Comparison of ENCODE assay signal across 22 mouse cellular contexts in the genomic region with DNA sequence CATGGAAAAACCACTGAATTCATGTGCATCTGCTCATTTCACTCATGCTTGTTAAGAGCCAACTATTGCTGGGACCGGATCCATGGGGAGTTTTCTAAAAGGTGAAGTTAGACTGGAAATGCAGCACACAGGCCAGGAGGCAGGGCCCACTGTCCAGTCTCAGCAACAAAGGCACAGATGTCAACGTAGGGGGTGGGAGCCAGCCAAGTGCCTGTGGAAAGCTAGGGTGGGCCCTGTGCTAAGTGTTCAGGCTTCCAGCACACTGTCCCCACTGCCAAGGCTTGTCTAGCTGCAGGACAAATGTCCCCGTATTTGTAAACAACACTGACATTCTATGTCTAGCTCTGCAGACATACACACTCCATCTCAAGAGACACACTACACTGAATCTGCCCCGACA. TPM values are rescaled to one million over a fixed set of nuclear protein-coding genes. Genes with fewer than 3 reads are reported as not detected.
DNase-seq lines count a peak whose midpoint lies in the region; ATAC-seq and TF ChIP-seq lines count a peak whose summit lies in the region.
"Had no signal": no experiment of that assay in that cellular context is flagged by ENCODE, and none has a peak within 500 bp of the region (broad histone marks: within the 10 kb centered on the region; RNA-seq: fewer than 3 reads in every experiment).

No protein-coding gene starts in this region.

- H3K4me1 ChIP-seq in heart, adult 2 months (ENCODE audit: control insufficient read depth, insufficient read depth, low read length), result peaks cover 13% of the 10 kb centered on the region
- H3K4me1 ChIP-seq in liver, adult 2 months (ENCODE audit: control insufficient read depth, insufficient read depth, low read length), result peaks cover 27% of the 10 kb centered on the region
- peaks cover 8% of the 10 kb centered on the region; the same call in 1 of the 2 replicates for H3K4me1 ChIP-seq in lung, embryonic 16.5 days (replicated peaks; ENCODE audit: control insufficient read depth, insufficient read depth, low read length)

- intact Hi-C loops in heart, adult 2 months (cut with DNase I), result no loop called here

- no peaks in the 10 kb centered on the region for H3K36me3 ChIP-seq in heart, adult 2 months (ENCODE audit: control insufficient read depth, insufficient read depth, low read length)
- no peaks in the 10 kb centered on the region for H3K36me3 ChIP-seq in liver, adult 2 months (ENCODE audit: control insufficient read depth, insufficient read depth, low read length)
- H3K36me3 ChIP-seq in lung, embryonic 16.5 days (ENCODE audit: control insufficient read depth, insufficient read depth, low read length), result peaks cover 6% of the 10 kb centered on the region; the same call in 1 of the 2 replicates

- ATAC-seq in lung, embryonic 16.5 days (ENCODE audit: low read depth), result peak; percentile 56; the same call in 1 of the 2 replicates
- ATAC-seq: activated CD4-positive, CD25-positive, alpha-beta regulatory T cell, adult 4 months; CD4-positive, CD25-positive, alpha-beta regulatory T cell, adult 4 months; Patski had no signal

- 71% methylated on average over 4 of the region's 4 CpGs for WGBS in heart, adult 2 months
- 59% methylated on average over 4 of the region's 4 CpGs for WGBS in liver, adult 2 months
- WGBS in lung, embryonic 16.5 days, result 79% methylated on average over 4 of the region's 4 CpGs

- no peaks in the 10 kb centered on the region for H3K9me3 ChIP-seq in lung, embryonic 16.5 days (ENCODE audit: control insufficient read depth, low read length)
- H3K9me3 ChIP-seq: G1E had no signal

- no peak overlapping the region for H3K4me2 ChIP-seq in lung, embryonic 16.5 days (ENCODE audit: low read depth, low read length)

- H3K27me3 ChIP-seq in heart, adult 2 months (ENCODE audit: control insufficient read depth, insufficient read depth, low read length), result no peaks in the 10 kb centered on the region
- H3K27me3 ChIP-seq in liver, adult 2 months (ENCODE audit: control insufficient read depth, insufficient read depth, low read length), result no peaks in the 10 kb centered on the region
- no peaks in the 10 kb centered on the region for H3K27me3 ChIP-seq in lung, embryonic 16.5 days (ENCODE audit: control insufficient read depth, insufficient read depth, low read depth, low read length)
- H3K27me3 ChIP-seq: CH12.LX, Patski had no signal

- TF ChIP-seq POLR2A in heart, adult 2 months (IDR thresholded peaks at IDR 0.05; ENCODE audit: insufficient read depth, low read depth, low read length), result no peak
- no peak for TF ChIP-seq POLR2A in liver, adult 2 months (IDR thresholded peaks at IDR 0.05; ENCODE audit: extremely low read depth, insufficient read depth, low read length)

- H3K27ac ChIP-seq in heart, adult 2 months, result no peak overlapping the region
- H3K27ac ChIP-seq in liver, adult 2 months (replicated peaks; ENCODE audit: insufficient read depth, low read depth, low read length), result peak overlapping the region; percentile 15
- H3K27ac ChIP-seq in lung, embryonic 16.5 days (ENCODE audit: low read length), result no peak overlapping the region

- no peak for TF ChIP-seq CTCF in heart, adult 2 months (IDR thresholded peaks at IDR 0.05)
- no peak for TF ChIP-seq CTCF in liver, adult 2 months (IDR thresholded peaks at IDR 0.05; ENCODE audit: low read depth, low read length)

- H3K4me3 ChIP-seq in heart, adult 2 months, result no peak overlapping the region
- H3K4me3 ChIP-seq in liver, adult 2 months (ENCODE audit: insufficient read depth, low read depth, low read length), result no peak overlapping the region
- H3K4me3 ChIP-seq in lung, embryonic 16.5 days (ENCODE audit: low read length), result no peak overlapping the region

- peak; percentile 92 for DNase-seq in heart, adult 11 months
- DNase-seq in heart, adult 2 months, result no peak
- DNase-seq in liver, adult 2 months (ENCODE audit: extremely low read depth, low read depth, low spot score), result peak; percentile 45
- DNase-seq in liver, result no peak
- no peak for DNase-seq in lung, adult 18-20 months
- DNase-seq in lung, postnatal 10 days, result peak; percentile 52
- no peak for DNase-seq in lung, postnatal 25 days (ENCODE audit: low spot score)
- DNase-seq: adrenal gland, adult 2 months; adrenal gland, adult 8-10 months; adrenal gland, postnatal 10 days; adrenal gland, postnatal 14 days; adrenal gland, postnatal 25 days; adrenal gland, postnatal 36 days; B cell, adult 2 months; cerebellum, adult 11 months; cerebellum, adult 11-12 months had no signal

- no peak for TF ChIP-seq EP300 in heart, adult 2 months (IDR thresholded peaks at IDR 0.05; ENCODE audit: insufficient read depth, low read depth, low read length)

- H3K79me2 ChIP-seq in heart, adult 2 months (replicated peaks; ENCODE audit: control insufficient read depth, insufficient read depth, low read length), result no peaks in the 10 kb centered on the region
- H3K79me2 ChIP-seq in liver, adult 2 months (ENCODE audit: control insufficient read depth, insufficient read depth, low read length), result no peaks in the 10 kb centered on the region

- no peak overlapping the region for H3K9ac ChIP-seq in heart, adult 2 months (ENCODE audit: low read depth, low read length)
- no peak overlapping the region for H3K9ac ChIP-seq in liver, adult 2 months (ENCODE audit: low read depth, low read length)
- no peak overlapping the region for H3K9ac ChIP-seq in lung, embryonic 16.5 days (ENCODE audit: low read length)

RNA-seq across cellular contexts. Expression of gene Furin, which starts 55.7 kb away (rescaled TPM):
- total RNA-seq in heart, adult 2 months (2021), result 100 to 1,000 TPM; 108 to 129 TPM
- polyA plus RNA-seq in heart, adult 2 months (2012; rRNA removed), result 64.9 and 79.4 TPM in 2 replicates
- 26.5 and 42.6 TPM in 2 replicates for total RNA-seq in liver, adult 2 months (2014; rRNA removed)
- 152 and 163 TPM in 2 replicates for polyA plus RNA-seq in liver, adult 2 months (2012; rRNA removed)
- 12.6 and 12.7 TPM in 2 replicates for polyA plus RNA-seq in lung, embryonic 16.5 days (2015; fragmentation: Nextera tagmentation; extraction: Ambion mirVana)

Comparison
In these comparisons a context has a peak if more than half of its experiments do, and no peak if none do; other contexts are left out.
1. DNase-seq: peak in heart, adult 11 months (single experiment), liver, adult 2 months (single experiment) and lung, postnatal 10 days (single experiment); none in heart, adult 2 months (0 of 2), liver (single experiment), lung, adult 18-20 months (0 of 2) and lung, postnatal 25 days (single experiment).